Mouse (Mus musculus) lung, embryonic 14.5 days (tissue): Measurements from ENCODE around the gene Tardbp. TPM values are rescaled to one million over a fixed set of nuclear protein-coding genes. Genes with fewer than 3 reads are reported as not detected.
A peak's percentile ranks its signal among the peaks of the same experiment; 100 is the strongest.

Experiments
- ATAC-seq: fragments of 200-750 bp; cut with Nextera tagmentation; 2 replicates; pipeline ENCODE4 v1.8.0; 2017; ENCODE audit warnings: mild to moderate bottlenecking, moderate TSS enrichment, moderate library complexity; ENCODE audit not compliant: insufficient read depth
- DNase-seq: peaks from one replicate; pipeline ENCODE4 v3.0.0-alpha.2; 2015
- H3K27ac ChIP-seq: fragments of 300-500 bp; sonication (generic); 2 replicates; pipeline ENCODE4 v1.5.1; 2014; ENCODE audit warnings: low read depth, mild to moderate bottlenecking, moderate library complexity
- H3K27me3 ChIP-seq: fragments of 300-500 bp; sonication (generic); 2 replicates; pipeline ENCODE4 v1.6.1; 2014; ENCODE audit warnings: low read length, control low read depth; ENCODE audit not compliant: insufficient read depth
- H3K36me3 ChIP-seq: fragments of 300-500 bp; sonication (generic); 2 replicates; pipeline ENCODE4 v1.6.1; 2014; ENCODE audit warnings: control low read depth; ENCODE audit not compliant: insufficient read depth
- H3K4me1 ChIP-seq: fragments of 300-500 bp; sonication (generic); 2 replicates; pipeline ENCODE4 v1.6.1; 2014; ENCODE audit warnings: antibody characterized with exemption, control low read depth; ENCODE audit not compliant: insufficient read depth
- H3K4me2 ChIP-seq: fragments of 300-500 bp; sonication (generic); 2 replicates; pipeline ENCODE4 v1.6.1; 2014; ENCODE audit warnings: mild to moderate bottlenecking
- H3K4me3 ChIP-seq: fragments of 300-500 bp; sonication (generic); 2 replicates; pipeline ENCODE4 v1.5.1; 2014; ENCODE audit warnings: low read depth, low read length
- H3K9ac ChIP-seq: fragments of 300-500 bp; sonication (generic); 2 replicates; pipeline ENCODE4 v1.6.1; 2014
- H3K9me3 ChIP-seq: fragments of 300-500 bp; sonication (generic); 2 replicates; pipeline ENCODE4 v1.6.1; 2016; ENCODE audit warnings: low read depth, low read length, control low read depth
- CTCF ChIP-seq: IDR thresholded peaks from 2 replicates; pipeline ENCODE4 v1.5.1; 2016; ENCODE audit warnings: antibody characterized with exemption, low read depth
- WGBS: fragments of 180-500 bp; shearing (Covaris S2); extraction: QIAGEN DNeasy Blood & Tissue Kit; methylation state at CpG from one replicate; pipeline ENCODE4 v1.1.7; 2014; 5-methylcytosine and 5-hydroxymethylcytosine counted together
- polyA plus RNA-seq: library from polyadenylated mRNA; unstranded; fragments of >200 nt; fragmentation: Nextera tagmentation; extraction: Ambion mirVana; gene quantifications from 2 replicates; pipeline ENCODE4 v1.2.1, GENCODE M21; 2014

Tardbp gene
- polyA plus RNA-seq, result 172 and 186 TPM in 2 replicates

DNA sequence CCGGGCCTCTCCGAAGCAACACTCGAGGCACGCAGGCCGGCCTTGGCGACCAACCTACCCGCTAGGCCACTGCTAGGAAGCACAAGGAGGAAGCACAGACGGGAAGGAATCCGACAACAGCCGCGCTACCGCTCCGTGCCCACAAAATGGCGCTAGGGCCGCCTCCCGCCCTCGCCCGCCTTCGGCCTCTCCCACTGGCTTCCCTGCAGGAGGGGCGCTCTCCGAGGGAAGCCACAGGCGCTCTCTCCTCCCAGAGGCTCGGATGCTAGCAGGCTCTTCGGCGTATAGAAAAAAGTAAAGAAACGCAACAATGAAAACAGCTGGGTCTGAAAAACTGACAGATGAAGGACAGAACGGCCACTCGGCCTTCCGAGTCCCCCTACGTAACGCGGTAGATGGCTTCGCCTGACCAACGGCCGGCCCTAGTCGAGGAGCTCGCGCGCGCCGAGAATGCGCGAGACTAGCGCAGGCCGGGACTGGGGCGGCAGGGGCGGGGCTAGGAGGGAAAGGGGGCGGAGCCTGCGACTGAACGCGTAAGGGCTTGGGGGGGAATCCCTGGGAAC lies at the start of gene Tardbp:
Tardbp (minus strand) TSS at position 397 of the 563 bp plus-strand sequence.
- Histone ChIP-seq H3K27me3 (no peaks in the 10 kb centered on the region), H3K4me3 (peak within 1 kb of the TSS; percentile 100), H3K4me1 (peaks cover 8% of the 10 kb centered on the region; the same call in 1 of the 2 replicates), H3K9ac (peak within 1 kb of the TSS; percentile 100), H3K4me2 (peak within 1 kb of the TSS; percentile 89), H3K36me3 (peaks cover 35% of the 10 kb centered on the region), H3K27ac (peak within 1 kb of the TSS; percentile 97), H3K9me3 (no peaks in the 10 kb centered on the region)
- under 1% methylated on average over 51 of the region's 51 CpGs for WGBS
- DNase-seq (peak; percentile 98), ATAC-seq (peak; percentile 96)
- TF ChIP-seq CTCF, result no peak; the same call in 1 of the 2 replicates

- TF ChIP-seq CTCF, result no peak
- H3K4me1 ChIP-seq, result peaks cover 12% of the 10 kb centered on the region; the same call in 1 of the 2 replicates
- peak overlapping the region; percentile 51 for H3K27ac ChIP-seq
- DNase-seq, result peak; percentile 74
- H3K4me2 ChIP-seq, result peak overlapping the region; percentile 5; the same call in 1 of the 2 replicates
- no peak overlapping the region for H3K9ac ChIP-seq
- H3K36me3 ChIP-seq, result no peaks in the 10 kb centered on the region
- H3K9me3 ChIP-seq, result no peaks in the 10 kb centered on the region
- no peaks in the 10 kb centered on the region for H3K27me3 ChIP-seq
- H3K4me3 ChIP-seq, result no peak overlapping the region
- peak; percentile 75 for ATAC-seq
- WGBS, result 30% methylated on average over 16 of the region's 16 CpGs
Measured at GRCm38 (mm10) chr4:148676188-148676960, 49.6 kb upstream of the Tardbp start.

DNA sequence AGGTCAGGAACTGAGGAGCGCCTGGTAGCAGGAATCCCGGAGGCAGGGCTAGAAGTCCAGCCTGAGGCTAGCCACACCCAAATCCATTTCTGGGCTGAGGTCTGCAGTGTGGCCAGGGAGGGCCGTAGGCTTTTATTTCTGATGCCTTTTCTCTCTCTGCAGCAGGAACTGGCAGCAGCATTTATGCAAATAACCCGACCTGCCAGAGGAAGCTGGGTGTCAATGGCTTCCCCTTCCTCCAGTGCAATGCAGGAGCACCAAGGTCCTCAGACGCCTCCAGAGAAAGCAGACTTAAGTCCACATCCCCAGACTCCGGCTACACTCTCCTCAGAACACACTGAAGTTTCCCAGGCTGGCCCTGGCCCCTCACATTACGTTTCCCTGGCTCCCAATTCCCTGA lies 48.2 kb upstream of the Tardbp start:
- Histone ChIP-seq H3K9ac (no peak overlapping the region), H3K36me3 (no peaks in the 10 kb centered on the region), H3K27ac (no peak overlapping the region; the same call in 1 of the 2 replicates), H3K27me3 (no peaks in the 10 kb centered on the region), H3K9me3 (no peaks in the 10 kb centered on the region), H3K4me2 (no peak overlapping the region), H3K4me3 (no peak overlapping the region), H3K4me1 (peaks cover 12% of the 10 kb centered on the region; the same call in 1 of the 2 replicates)
- no peak for ATAC-seq
- peak; percentile 19 for DNase-seq
- WGBS, result 45% methylated on average over 7 of the region's 7 CpGs
- TF ChIP-seq CTCF, result no peak

GRCm38 (mm10) chr4:148671230-148671947 lies 44.6 kb upstream of the Tardbp start:
- H3K4me3 ChIP-seq, result no peak overlapping the region
- no peaks in the 10 kb centered on the region for H3K27me3 ChIP-seq
- H3K9ac ChIP-seq, result no peak overlapping the region
- H3K4me2 ChIP-seq, result peak overlapping the region; percentile 41
- TF ChIP-seq CTCF, result no peak
- DNase-seq, result peak; percentile 17
- H3K36me3 ChIP-seq, result no peaks in the 10 kb centered on the region
- 15% methylated on average over 16 of the region's 16 CpGs for WGBS
- H3K9me3 ChIP-seq, result no peaks in the 10 kb centered on the region
- H3K4me1 ChIP-seq, result peaks cover 9% of the 10 kb centered on the region; the same call in 1 of the 2 replicates
- no peak for ATAC-seq
- no peak overlapping the region for H3K27ac ChIP-seq

DNA sequence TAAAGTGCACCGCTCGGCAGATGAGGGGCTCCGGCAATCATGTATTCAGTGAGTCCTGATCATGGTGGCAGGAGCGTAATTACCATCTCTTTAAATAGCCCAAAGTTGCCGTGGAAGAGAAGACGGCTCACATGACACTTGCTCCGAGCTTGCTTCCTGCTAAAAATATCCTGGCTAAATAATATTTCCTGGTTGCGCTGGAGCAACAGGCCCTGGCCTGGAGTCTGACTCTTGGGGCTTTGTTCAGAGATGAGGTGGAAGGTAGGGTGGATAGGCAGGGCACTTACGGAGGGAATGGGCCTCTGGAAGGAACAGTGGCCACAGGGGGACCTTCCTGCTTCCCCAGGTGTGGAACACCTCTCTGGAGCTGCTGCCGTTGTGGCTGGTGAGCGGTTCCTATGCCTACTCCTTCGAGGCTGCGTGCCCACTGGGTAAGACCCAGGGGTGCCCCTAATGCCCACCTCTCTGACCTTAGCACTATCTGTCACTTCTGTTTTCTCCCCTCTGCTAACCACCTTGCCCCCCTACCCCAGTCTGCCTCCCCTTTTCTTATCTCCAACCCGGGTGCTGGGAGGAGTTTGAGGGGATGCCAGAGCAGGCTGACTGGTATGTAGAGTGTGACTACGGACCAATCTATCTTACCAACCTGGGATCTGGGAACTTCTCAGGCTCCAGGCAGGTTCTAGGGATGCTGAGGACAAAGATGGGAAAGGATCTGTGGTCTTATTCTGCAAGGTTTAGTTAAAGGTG lies 40.4 kb upstream of the Tardbp start:
- 74% methylated on average over 15 of the region's 15 CpGs for WGBS
- no peak for TF ChIP-seq CTCF
- Histone ChIP-seq H3K4me1 (no peaks in the 10 kb centered on the region), H3K27me3 (no peaks in the 10 kb centered on the region; the same call in 1 of the 2 replicates), H3K4me2 (no peak overlapping the region), H3K9me3 (no peaks in the 10 kb centered on the region), H3K27ac (no peak overlapping the region), H3K36me3 (no peaks in the 10 kb centered on the region), H3K4me3 (no peak overlapping the region), H3K9ac (no peak overlapping the region)
- DNase-seq (no peak), ATAC-seq (no peak)

DNA sequence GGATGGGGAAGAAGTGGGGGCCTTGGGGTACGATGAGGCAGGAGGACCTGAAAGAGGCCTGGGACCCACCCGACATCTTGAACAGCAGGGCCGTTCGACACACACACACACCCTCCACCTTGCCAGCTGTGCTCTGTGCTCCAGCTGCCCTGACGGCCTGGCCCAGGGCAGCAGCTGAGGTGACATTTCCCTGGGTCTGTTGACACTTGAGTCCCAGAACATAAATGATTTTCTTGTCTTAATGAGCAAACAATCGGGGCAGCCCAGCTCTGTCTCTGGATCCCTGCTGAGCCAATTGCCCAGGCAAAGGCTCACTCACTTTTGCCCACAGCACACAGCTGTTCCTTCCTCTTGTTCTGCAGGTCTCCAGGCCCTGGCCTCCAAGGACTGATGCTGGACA lies 37.2 kb upstream of the Tardbp start:
- DNase-seq (no peak), ATAC-seq (no peak)
- no peak for TF ChIP-seq CTCF
- Histone ChIP-seq H3K36me3 (no peaks in the 10 kb centered on the region), H3K4me1 (no peaks in the 10 kb centered on the region), H3K9ac (no peak overlapping the region), H3K4me2 (no peak overlapping the region), H3K27ac (no peak overlapping the region), H3K4me3 (no peak overlapping the region), H3K27me3 (no peaks in the 10 kb centered on the region; the same call in 1 of the 2 replicates), H3K9me3 (no peaks in the 10 kb centered on the region)
- WGBS, result 45% methylated on average over 6 of the region's 6 CpGs
